Mouse (Mus musculus) lung, embryonic 14.5 days (tissue): ENCODE data around the gene Diablo. TPM values are rescaled to one million over a fixed set of nuclear protein-coding genes. Genes with fewer than 3 reads are reported as not detected.

Source experiments
- ATAC-seq: fragments of 200-750 bp; cut with Nextera tagmentation; 2 replicates; pipeline ENCODE4 v1.8.0; 2017; ENCODE audit warnings: mild to moderate bottlenecking, moderate TSS enrichment, moderate library complexity; ENCODE audit not compliant: insufficient read depth
- DNase-seq: peaks from one replicate; pipeline ENCODE4 v3.0.0-alpha.2; 2015
- H3K27ac ChIP-seq: fragments of 300-500 bp; sonication (generic); 2 replicates; pipeline ENCODE4 v1.5.1; 2014; ENCODE audit warnings: low read depth, mild to moderate bottlenecking, moderate library complexity
- H3K27me3 ChIP-seq: fragments of 300-500 bp; sonication (generic); 2 replicates; pipeline ENCODE4 v1.6.1; 2014; ENCODE audit warnings: low read length, control low read depth; ENCODE audit not compliant: insufficient read depth
- H3K36me3 ChIP-seq: fragments of 300-500 bp; sonication (generic); 2 replicates; pipeline ENCODE4 v1.6.1; 2014; ENCODE audit warnings: control low read depth; ENCODE audit not compliant: insufficient read depth
- H3K4me1 ChIP-seq: fragments of 300-500 bp; sonication (generic); 2 replicates; pipeline ENCODE4 v1.6.1; 2014; ENCODE audit warnings: antibody characterized with exemption, control low read depth; ENCODE audit not compliant: insufficient read depth
- H3K4me2 ChIP-seq: fragments of 300-500 bp; sonication (generic); 2 replicates; pipeline ENCODE4 v1.6.1; 2014; ENCODE audit warnings: mild to moderate bottlenecking
- H3K4me3 ChIP-seq: fragments of 300-500 bp; sonication (generic); 2 replicates; pipeline ENCODE4 v1.5.1; 2014; ENCODE audit warnings: low read depth, low read length
- H3K9ac ChIP-seq: fragments of 300-500 bp; sonication (generic); 2 replicates; pipeline ENCODE4 v1.6.1; 2014
- H3K9me3 ChIP-seq: fragments of 300-500 bp; sonication (generic); 2 replicates; pipeline ENCODE4 v1.6.1; 2016; ENCODE audit warnings: low read depth, low read length, control low read depth
- CTCF ChIP-seq: IDR thresholded peaks from 2 replicates; pipeline ENCODE4 v1.5.1; 2016; ENCODE audit warnings: antibody characterized with exemption, low read depth
- WGBS: fragments of 180-500 bp; shearing (Covaris S2); extraction: QIAGEN DNeasy Blood & Tissue Kit; methylation state at CpG from one replicate; pipeline ENCODE4 v1.1.7; 2014; 5-methylcytosine and 5-hydroxymethylcytosine counted together
- polyA plus RNA-seq: library from polyadenylated mRNA; unstranded; fragments of >200 nt; fragmentation: Nextera tagmentation; extraction: Ambion mirVana; gene quantifications from 2 replicates; pipeline ENCODE4 v1.2.1, GENCODE M21; 2014

The Diablo gene
- 108 and 110 TPM in 2 replicates for polyA plus RNA-seq

GRCm38 (mm10) chr5:123523692-123524392 lies at the start of gene Diablo:
Diablo (minus strand) TSS chr5:123524176.
- Histone ChIP-seq H3K4me2 (peak within 1 kb of the TSS; percentile 94), H3K27ac (peak within 1 kb of the TSS; percentile 8; the same call in 1 of the 2 replicates), H3K9me3 (no peaks in the 10 kb centered on the region), H3K4me1 (peaks cover 8% of the 10 kb centered on the region; the same call in 1 of the 2 replicates), H3K36me3 (peaks cover 20% of the 10 kb centered on the region; the same call in 1 of the 2 replicates), H3K9ac (peak within 1 kb of the TSS; percentile 81), H3K4me3 (peak within 1 kb of the TSS; percentile 94), H3K27me3 (no peaks in the 10 kb centered on the region)
- TF ChIP-seq CTCF = no peak
- DNase-seq = peak; percentile 100
- WGBS = under 1% methylated on average over 82 of the region's 82 CpGs
- peak; percentile 98 for ATAC-seq

DNA sequence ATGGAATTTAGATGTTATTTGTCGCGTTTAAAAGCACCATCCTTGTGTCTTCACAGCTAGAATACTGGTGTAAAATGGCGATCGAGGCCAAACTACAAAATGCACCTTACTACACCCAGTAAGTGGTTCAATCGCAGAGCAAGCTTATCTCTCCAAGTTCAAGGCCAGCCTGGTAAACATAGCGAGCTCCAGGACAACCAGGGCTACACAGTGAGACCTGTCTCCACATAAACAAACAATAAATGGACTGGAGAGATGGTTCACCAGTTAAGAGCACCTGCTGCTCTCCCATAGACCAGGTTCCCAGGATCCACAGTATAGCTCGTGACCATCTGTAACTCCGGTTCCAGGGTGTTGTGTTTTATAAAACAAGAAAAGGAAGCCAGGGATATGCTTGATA lies 49.4 kb upstream of the Diablo start:
- TF ChIP-seq CTCF = no peak
- peak overlapping the region; percentile 91 for H3K4me3 ChIP-seq
- 60% methylated on average over 8 of the region's 8 CpGs for WGBS
- peak overlapping the region; percentile 80 for H3K4me2 ChIP-seq
- no peak overlapping the region for H3K9ac ChIP-seq
- H3K27me3 ChIP-seq = no peaks in the 10 kb centered on the region
- no peak overlapping the region for H3K27ac ChIP-seq
- H3K36me3 ChIP-seq = peaks cover 22% of the 10 kb centered on the region; the same call in 1 of the 2 replicates
- H3K4me1 ChIP-seq = no peaks in the 10 kb centered on the region
- DNase-seq (peak; percentile 8), ATAC-seq (no peak)
- no peaks in the 10 kb centered on the region for H3K9me3 ChIP-seq

DNA sequence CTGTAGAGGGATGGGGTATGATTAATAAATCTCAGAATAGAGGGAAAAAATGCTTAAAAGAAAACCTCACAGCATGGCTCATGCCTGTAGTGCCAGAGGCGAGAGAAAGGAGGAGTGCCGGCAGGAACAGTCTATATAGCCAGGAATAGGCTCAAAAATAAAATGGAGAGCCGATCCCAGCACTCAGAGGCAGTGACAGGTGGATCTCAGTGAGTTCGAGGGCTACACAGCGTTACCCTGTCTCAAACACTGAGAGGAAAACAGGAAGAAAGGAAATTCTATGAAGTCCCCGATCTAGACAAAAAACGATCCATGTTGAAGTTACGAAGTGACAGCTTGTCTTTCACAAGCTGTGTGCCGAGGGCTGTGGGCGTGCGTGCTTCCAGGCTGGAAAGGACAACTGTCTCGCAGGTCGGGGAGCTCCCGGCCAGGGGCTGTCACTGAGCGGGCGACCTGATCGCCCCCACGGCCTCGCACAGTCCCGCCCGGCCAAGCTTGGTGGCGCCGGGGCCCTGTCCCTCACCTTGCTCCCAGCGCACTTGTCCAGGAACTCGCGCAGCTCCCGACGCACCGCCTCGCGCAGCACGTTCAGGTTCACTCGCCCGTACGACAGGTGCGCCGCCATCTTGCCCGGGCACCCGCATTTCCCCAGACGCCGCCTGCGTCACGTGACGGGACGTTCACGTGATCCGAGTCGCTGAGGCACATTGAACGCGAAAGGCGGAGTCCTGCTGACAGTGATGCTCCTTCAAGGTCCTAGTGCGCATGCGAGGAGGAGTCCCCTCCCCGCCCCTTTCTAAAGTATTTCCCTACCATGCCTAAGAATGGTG lies 48.6 kb upstream of the Diablo start, which contains the start of gene Vps33a:
Gene Vps33a (minus strand): TSS at position 682 of the 830 bp plus-strand sequence.
- peak within 1 kb of the TSS; percentile 64 for H3K9ac ChIP-seq
- DNase-seq (peak; percentile 100), ATAC-seq (peak; percentile 94)
- peak within 1 kb of the TSS; percentile 91 for H3K4me3 ChIP-seq
- no peaks in the 10 kb centered on the region for H3K9me3 ChIP-seq
- under 1% methylated on average over 54 of the region's 54 CpGs for WGBS
- no peak for TF ChIP-seq CTCF
- H3K36me3 ChIP-seq = peaks cover 22% of the 10 kb centered on the region
- H3K27ac ChIP-seq = 0 out of 2 replicates have a peak within 1 kb of the TSS, but pooled peaks have one; percentile 25
- no peaks in the 10 kb centered on the region for H3K27me3 ChIP-seq
- H3K4me1 ChIP-seq = no peaks in the 10 kb centered on the region
- peak within 1 kb of the TSS; percentile 80 for H3K4me2 ChIP-seq

DNA sequence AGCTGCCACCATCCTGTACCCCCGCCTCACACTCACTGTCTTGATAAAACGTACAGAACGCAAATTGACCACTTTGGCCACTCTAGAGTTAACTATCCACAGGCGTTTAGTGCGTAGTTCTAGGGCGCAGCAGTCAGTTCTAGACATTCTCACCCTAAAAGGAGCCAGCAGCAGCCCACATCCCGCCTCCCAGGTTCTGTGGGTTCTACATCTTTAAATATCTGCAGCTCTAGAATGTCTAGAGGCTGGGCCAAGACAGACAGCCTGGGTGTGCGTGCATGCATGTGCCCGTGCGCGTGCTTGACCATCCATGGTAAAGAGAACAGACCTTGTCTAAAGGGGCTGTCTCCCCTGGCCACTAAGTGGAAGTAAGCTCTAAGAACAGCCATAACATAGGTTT lies 37.2 kb upstream of the Diablo start:
- Histone ChIP-seq H3K9me3 (no peaks in the 10 kb centered on the region), H3K9ac (no peak overlapping the region), H3K4me1 (no peaks in the 10 kb centered on the region), H3K36me3 (peaks cover 80% of the 10 kb centered on the region), H3K4me2 (no peak overlapping the region), H3K27ac (no peak overlapping the region), H3K27me3 (no peaks in the 10 kb centered on the region), H3K4me3 (no peak overlapping the region)
- no peak for TF ChIP-seq CTCF
- WGBS = 90% methylated on average over 11 of the region's 11 CpGs
- ATAC-seq (no peak), DNase-seq (no peak)

DNA sequence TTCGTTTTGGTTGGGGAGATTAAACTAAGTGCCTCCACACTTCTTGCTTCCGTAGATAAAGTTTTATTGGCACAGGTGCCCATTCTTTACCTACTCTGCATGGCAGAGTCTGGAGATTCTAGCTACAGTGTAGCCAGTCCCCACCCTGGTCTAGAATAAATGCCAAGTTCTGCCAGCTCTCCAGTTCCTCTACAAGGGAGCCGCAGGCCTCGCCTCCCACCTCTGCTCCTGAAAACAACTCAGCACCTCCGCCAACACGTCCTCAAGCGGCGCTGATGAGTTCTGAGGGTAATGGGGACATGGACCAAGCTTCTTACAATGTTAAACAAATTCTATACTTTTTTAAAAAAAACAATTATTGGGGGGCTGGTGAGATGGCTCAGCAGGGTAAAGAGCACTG lies 35.6 kb upstream of the Diablo start:
- WGBS = 85% methylated on average over 8 of the region's 8 CpGs
- no peak for ATAC-seq

DNA sequence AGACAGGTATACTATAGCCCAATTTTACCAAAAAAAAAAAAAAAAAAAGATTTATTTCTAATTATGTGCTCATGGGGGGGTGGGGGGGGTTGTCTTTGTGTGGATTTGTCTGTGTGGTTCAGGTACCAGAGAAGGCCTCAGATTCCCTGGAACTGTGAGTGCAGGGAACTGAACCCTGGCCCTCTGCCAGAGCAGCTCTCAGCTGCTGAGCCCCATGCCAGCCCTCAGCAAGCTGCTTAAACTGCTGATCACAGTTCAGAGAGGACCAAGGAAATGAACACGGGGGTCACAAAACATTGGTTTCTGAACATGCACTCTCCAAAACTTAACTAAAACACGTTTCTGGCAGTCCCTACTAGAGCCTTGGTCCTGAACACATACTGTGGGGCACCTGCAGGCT lies 32.5 kb upstream of the Diablo start:
- TF ChIP-seq CTCF = no peak
- ATAC-seq (no peak), DNase-seq (peak; percentile 6)
- Histone ChIP-seq H3K4me2 (no peak overlapping the region), H3K4me1 (no peaks in the 10 kb centered on the region), H3K27me3 (no peaks in the 10 kb centered on the region), H3K9ac (no peak overlapping the region), H3K4me3 (no peak overlapping the region), H3K36me3 (peaks cover 49% of the 10 kb centered on the region), H3K9me3 (no peaks in the 10 kb centered on the region), H3K27ac (no peak overlapping the region)
- WGBS = 72% methylated on average over 2 of the region's 2 CpGs

More for the DNA sequence above, 35.6 kb upstream of the Diablo start:
- Histone ChIP-seq H3K36me3 (peaks cover 73% of the 10 kb centered on the region), H3K27ac (no peak overlapping the region), H3K4me1 (no peaks in the 10 kb centered on the region), H3K4me2 (no peak overlapping the region), H3K27me3 (no peaks in the 10 kb centered on the region), H3K9me3 (no peaks in the 10 kb centered on the region), H3K9ac (no peak overlapping the region), H3K4me3 (no peak overlapping the region)
- no peak for TF ChIP-seq CTCF
- no peak for DNase-seq

GRCm38 (mm10) chr5:123555693-123556092 lies 31.7 kb upstream of the Diablo start:
- no peak overlapping the region for H3K4me3 ChIP-seq
- no peak overlapping the region for H3K4me2 ChIP-seq
- H3K9ac ChIP-seq = no peak overlapping the region
- no peaks in the 10 kb centered on the region for H3K27me3 ChIP-seq
- 88% methylated on average over 7 of the region's 7 CpGs for WGBS
- H3K9me3 ChIP-seq = no peaks in the 10 kb centered on the region
- DNase-seq = no peak
- TF ChIP-seq CTCF = no peak
- H3K27ac ChIP-seq = no peak overlapping the region
- H3K4me1 ChIP-seq = no peaks in the 10 kb centered on the region
- ATAC-seq = no peak
- H3K36me3 ChIP-seq = peaks cover 46% of the 10 kb centered on the region
